Mouse (Mus musculus) ES-CJ7 (cell line): ENCODE data around the gene Gpr137.
A peak's percentile ranks its signal among the peaks of the same experiment; 100 is the strongest.

Source experiments
- DNase-seq: peaks from one replicate; pipeline ENCODE4 v3.0.0; 2011; ENCODE audit warnings: low read depth, low spot score

Gpr137 gene

DNA sequence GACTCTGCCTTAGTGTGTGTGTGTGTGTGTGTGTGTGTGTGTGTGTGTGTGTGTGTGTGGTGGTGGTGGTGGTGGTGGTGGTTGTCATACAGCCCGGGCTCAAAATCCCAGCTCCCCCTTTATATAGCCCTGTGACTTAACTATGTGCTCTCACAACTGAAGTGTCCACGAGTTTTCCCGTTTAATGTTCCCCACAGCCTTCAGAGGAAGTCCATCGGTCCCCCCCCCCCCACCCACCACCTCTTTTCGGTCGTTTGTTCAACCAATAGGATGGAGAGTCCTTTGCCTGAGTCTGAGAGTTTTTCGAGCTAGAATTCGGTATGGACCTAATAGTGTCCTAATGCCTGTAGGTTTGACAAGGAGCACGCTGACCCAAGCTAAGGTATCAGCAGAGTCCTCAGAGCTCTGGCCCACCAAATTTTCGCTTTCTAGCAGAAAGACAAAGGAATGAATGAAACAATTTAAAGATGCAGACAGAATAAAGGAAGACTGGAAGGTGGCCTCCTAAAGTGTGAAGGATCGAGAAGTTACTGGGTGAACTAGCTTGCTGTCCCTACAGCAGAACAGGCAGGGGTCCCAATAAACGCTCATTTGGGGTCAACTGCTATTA, 31.4 kb upstream of the Gpr137 start:
- DNase-seq = no peak

DNA sequence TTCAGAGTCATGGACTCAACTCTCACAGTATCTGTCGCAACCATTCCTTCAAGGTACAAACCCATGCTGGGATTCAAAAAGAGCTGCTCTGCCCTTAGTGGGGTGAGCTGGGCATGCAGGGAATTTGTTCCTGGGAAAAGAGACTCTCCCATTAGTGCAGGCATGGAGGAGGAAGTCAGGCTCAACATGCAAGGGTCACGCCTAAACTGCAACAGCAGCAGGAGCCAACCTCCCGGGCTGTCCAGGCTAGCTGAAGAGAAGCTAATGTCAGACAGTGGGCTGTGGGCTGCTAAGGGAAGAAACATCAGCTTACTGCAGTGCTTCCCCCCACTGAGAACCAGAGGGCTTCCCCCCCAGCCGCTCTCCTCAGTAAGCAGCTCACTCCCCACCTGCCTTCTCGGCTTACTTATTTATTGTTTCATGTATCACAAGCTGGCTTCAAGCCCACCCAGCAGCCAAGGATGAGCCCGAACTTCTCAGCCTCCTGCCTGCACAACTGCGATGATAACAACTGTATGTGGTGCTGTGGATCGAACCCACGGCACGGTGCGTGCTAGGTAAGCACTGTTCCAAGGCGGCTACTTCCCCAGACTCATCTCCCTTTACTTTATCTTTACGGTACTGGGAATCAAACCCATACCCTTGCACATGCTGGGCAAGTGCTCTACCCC, 30.1 kb upstream of the Gpr137 start:
- no peak for DNase-seq

DNA sequence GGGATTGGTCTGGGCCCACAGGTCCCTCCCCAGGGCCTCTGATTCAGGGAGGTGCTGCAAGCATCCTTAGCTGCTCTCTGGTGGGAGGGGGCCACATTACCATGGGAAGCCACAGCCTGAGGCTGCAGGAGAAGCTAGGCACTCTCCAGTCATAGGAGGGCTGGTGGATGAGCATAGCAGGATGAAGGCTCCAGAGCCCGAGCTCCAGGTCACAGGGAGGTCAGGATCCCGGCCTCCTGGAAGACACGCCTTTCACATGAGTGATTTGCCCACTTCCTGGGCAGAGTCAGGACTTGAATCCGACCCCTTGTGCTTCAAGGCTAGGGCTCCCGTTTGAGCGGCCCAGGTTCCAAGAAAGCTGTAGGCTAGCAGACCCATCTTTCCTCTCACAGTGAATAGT, 29.4 kb upstream of the Gpr137 start:
- DNase-seq = peak; percentile 76

DNA sequence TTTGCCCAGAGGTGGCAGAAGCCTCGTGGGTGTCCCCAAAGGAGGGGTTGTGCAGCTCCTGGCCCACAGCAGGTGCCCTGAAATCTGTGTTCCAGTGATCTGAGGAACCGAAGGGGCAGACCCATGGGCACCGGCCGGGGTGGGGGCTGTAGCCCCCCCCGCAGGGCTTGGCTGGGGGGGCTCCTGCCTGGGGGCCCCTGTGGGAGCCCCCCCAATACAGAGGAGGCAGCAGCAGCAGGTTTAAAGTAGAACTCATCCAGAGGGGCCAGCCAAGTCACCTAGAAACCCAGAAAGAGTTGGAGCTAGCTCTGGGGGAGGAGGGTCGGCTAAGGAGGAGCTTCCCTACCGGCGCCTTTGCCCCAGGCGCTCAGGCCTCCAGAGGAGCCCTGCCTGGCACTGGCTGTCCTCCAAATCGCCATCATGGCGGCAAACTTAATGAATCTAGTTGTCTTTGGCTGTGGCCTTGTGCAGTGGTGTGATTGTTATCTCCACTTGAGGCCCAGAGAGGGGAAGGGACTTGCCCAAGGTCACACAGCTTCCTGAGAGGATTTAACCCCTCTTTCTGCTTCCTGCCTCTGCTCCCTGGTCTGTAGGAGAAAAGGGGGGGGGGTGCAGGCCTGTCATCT, 28.3 kb upstream of the Gpr137 start:
- DNase-seq = peak; percentile 52

DNA sequence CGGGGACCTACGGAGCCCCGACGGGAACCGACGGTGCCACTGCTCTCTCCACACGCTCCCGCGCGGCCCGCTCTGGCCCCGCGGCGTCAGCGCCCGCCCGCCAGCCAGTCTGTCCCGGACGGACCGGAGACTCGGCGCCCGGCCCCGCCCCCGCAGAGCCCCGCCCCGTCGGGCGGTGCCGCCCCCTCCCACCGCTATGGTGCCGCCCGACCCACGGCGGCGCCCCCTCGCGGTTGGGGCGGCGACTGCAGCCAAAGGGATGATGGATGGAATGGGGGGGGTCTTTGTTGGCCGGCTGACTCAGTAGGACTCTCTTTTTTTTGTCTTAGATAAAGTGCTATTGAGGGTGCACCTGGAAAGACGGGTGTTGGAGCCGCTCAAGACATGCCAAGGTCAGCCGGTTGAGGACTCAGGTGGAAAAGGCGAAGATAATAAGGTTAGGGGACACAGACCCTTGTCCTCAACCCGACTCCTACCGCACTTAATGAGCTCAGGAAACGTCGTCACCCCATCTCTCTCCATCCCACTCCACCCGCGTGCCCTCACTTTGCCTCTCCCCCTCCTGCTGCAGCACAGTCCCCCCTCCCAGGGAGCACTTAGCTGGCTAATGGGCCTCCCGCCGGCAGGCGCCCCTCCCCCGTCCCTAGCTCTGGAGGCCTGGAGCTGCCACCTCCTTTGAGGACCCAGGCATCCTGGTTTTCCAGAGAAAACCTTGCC, 27.5 kb upstream of the Gpr137 start:
- peak; percentile 82 for DNase-seq

DNA sequence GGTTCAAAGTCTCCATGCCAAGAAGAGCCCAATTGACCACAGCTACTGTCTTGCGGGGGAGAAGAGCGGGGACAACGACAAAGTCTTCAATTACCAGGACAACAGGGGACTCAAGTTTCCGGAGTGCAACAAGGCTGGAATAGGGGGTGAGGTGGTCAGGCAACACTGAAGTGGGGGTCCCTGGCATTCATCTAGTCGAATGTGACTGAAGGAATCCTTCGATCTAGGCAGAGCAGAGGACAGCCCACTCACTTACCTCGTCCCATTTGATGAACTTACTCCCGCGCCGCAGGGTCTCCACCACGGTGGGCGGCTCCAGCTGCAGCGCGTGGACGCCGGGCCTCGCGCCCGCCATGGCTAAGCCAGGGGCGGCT, 27.0 kb upstream of the Gpr137 start:
- no peak for DNase-seq

DNA sequence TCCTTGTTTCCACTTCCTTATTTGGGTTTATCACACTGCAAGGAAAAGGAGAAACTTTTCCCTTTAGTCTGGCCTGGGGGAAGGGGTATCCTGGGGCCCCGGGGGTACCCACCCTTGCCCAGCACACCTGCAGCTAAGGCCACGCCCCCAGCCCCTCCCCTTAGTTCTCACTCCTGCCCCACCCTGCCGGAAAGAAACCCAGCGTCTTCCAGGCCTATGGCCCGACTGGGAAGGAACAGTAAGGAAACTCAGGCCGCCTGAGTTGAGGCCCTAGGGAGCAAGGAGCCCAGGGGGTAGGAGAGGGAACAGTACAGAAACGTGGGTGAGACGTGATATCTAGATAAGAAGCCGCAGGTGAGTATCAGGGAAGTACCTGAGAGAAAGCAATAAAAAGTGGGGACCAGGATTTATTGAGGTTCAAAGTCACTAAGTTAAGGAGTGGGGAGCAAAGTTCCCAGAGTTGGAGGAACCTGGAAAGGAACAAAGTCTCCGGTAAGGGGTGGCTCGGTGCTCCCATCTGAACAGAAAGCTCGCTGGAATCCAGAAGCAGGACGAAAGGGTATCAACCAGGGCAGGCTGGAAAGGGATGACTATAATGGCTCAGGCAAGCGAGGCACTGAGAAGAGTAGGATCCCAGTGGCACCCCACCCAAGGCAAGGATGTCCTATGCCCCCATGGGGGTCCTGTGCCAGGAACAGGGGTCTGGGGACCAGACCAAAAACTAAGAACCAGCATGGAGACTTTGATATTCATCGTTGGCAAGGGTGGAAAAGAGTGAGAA, 26.4 kb upstream of the Gpr137 start:
- peak; percentile 76 for DNase-seq

DNA sequence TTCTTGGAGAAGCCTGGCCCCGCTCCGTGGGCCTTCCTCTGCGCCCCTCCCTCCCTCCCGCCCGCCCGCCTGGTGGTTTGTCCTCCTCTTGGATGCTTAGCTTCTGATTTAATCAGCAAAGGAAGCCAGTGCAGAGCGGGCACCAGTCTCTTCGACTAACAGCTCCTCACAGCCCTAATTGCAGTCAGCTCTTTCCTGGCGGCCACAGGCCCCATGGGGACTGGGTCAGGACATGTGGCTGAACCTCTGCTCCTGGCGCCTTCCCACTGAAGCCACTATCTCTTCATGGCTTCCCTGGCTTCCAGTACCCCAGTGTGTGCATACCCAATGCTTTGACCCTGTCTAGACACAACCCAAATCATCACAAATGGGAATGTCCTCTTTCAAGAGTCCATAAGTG, 14.2 kb upstream of the Gpr137 start:
- no peak for DNase-seq

DNA sequence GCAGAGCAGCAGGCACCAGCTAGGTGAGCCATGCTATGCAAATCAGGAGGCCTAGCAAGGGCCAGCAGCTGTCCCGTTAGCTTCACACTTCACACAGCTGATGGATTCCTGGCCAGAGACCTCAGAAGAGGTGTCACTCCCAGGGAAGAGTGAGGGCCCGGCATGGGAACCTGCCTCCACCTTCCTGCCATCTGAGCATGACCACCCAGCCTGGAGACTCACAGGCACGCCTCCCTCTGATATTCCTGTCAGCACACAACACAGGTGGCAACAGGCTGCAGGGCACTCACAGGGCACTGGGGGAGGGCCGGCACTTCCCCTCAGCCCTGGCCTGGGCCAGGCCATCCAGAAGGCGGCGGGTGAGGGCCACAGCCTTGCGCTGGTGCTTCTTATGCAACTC, 13.1 kb upstream of the Gpr137 start:
- no peak for DNase-seq

DNA sequence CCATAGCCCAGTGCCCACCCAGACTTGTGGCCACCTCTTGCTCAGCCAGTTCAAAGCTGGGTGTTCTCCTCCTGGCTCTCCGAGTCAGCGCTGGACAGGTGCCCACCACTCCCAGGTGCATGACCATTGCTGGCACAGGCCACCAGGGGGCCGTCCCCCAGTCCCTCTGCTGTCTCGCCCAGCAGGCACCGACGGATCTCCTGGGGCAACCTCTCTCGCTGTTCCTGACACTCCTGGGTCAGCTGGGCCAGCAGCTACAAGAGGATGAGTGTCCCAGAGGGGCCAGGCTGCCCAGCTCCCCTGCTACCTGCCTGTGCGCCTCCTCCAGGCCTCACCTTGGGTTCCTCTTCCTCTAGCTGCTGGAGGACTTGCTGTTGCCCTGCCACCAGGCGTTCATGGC, 11.8 kb upstream of the Gpr137 start:
- DNase-seq = no peak

DNA sequence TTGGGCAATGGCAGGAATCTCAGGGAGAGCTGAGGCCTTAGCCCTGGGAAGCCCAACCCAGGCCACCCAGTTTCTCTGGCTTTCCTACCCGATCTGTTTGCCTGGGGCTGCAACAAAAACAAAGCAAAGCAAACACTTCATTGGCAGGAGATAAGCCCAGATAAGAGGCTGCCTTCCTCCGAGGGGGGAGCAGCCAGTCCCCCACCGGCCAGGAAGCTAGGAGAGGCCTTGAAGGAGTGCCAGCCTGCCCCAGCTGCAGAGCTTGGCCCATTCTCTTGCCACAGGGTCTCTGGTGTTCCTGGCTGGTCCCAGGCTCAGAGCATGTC, 10.4 kb upstream of the Gpr137 start:
- DNase-seq = no peak

DNA sequence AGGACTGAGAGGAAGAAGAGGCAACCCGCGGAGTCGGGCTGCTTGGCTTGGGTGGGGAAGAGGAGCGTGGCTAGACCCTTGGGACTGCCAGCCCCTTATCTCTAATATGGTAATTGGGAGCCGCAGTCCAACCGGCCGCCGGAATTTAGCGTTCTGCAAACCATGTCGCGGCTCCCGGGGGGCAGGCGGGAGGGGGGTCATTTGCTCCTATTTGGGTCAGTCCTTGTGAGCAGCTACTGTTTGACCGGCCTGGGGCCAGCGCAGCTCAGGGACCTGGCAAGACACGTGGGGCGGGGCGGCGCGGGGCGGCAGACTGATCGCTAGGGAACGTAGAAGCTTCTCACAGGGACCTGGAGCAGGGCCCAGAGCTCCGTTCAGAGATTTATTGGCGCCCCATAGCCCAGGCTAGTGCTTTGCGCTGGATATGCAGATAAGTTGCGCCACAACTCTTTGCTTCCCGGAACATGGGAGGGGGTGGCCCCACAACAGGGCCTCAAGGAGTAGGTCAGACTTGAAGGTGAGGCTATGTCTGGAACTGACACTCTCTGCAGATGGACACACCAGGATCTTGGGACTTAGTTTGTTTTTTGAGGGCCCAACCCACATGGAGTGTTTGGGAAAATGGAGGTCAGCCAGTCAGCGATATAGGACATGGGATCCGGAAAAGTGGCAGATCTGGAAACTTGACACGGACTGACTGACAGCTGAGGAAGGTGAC, 9.9 kb upstream of the Gpr137 start:
- DNase-seq = no peak

DNA sequence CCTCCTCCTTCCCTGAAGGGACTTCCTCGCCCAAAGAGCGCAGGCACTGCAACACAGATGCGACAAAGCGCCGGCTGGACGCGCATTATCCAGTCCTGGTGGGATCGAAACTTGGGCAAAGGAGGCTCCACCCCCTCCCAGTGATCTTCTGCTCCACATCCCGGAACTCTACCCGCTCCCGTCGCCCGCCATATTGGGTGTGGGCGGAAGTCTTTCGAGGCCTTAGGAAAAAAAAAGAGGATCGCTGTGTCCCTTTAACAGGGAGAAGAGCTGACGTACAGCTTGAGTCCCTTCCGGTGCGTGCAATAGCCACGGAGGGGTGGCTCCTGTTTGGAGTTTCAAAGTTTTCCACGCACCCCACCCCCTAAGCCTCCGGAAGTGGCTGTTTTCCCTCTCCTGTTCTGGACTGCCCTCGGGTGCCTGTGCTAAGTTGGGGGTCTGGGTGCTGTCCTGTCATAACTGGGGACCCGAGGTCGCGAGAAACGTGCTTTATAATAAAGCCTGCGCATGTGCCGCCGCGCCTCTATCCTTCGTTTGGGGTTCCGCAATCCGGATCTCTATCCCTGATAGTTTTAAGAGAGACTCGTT, 9.2 kb upstream of the Gpr137 start:
- DNase-seq = peak; percentile 92

DNA sequence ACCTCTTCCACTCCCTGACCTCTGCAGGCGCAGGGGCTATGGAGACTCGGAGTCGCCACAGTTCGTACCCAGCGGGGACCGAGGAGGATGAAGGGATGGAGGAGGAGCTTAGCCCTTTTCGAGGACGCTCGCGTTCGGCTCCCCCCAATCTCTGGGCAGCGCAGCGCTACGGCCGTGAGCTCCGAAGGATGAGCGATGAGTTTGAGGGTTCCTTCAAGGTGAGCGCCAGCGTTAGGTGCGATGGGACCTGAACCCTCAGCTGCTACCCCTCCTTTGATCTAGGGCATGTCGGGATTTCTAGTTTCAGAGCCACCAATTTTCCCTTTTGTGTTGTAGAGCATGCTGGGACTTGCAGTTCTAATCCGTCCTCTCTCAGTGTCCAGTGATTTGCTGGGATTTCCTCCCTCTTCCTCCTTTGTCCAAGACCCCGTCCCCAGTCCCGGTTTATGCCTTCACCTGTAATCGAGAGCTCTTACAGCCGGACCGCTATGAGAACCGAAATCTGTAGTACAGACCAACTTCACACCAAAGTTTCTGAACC, 8.4 kb upstream of the Gpr137 start:
- DNase-seq = peak; percentile 77

DNA sequence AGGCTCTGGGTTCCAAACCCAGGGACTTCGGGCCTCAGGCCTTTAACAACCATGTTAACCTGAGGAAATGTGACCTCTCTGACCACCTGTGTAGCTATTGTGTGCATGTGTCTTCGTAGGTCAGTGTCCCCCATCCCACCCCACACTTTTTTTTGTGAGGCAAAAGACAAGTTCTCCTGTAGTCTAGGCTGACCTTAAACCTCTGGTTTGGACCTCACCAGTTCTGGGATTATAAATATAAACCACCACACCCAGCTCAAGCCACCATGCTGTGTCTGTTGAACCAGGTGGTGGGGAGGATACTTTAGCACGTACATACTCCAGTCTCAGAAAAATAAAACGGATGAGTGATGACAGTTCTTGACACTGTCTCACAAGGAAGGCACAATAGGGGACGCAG, 7.7 kb upstream of the Gpr137 start:
- no peak for DNase-seq

DNA sequence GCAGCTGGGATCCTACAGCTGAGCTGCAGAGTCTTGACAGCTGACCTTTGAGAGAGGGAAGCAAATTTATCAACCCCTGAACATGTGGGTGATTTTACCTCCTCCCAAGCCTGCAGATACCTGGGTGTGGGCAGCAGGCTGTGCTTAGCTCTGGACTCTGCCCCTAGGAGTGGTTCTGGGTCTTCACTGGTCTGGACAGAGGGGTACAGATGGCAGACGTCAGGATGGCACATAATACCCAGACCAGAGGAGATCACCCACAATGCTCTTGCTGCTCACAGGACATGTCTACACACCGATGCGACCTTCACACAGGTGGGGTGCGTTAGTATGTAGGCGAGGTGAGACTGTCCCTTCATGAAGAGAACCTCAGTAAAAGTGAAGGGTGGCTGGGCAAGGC, 7.3 kb upstream of the Gpr137 start:
- DNase-seq = no peak

DNA sequence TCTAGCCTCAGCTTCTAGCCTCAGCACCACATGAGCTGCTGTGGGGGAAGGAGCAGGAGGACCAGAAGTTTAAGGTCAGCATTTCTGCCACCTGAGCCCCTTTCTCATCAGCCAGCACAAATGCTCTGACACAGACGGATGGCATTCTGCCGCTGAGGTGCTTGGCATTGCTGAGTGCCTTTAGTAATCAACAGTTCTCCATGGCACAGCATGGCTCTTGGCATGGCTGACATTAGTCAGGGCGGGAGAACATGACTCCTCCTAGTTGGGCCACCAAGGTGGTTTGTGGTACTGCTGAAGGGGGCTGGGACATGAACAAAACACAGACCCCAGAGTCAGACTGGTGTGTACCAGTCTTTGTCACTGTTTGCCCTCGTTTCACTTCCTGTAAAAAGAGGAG, 5.9 kb upstream of the Gpr137 start:
- no peak for DNase-seq

DNA sequence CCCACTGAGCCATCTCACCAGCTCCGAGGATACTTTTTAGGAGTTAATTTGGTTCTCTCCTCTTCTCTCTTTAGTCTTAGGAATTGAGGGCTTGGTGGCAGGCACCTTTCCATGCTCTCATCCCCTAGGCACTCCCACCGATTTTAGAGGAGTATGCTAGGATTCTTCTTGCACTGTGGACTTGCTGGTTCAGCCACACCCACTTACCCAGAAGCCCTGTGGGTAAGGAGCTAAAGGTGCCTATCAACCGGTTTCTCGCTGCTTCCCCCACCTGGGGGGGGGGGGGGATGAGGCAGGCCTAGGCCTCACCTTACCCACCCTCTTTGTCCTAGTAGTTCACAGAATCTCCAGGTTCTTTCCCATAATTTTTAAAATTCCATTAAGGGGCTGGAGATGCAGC, 5.5 kb upstream of the Gpr137 start:
- peak; percentile 62 for DNase-seq

DNA sequence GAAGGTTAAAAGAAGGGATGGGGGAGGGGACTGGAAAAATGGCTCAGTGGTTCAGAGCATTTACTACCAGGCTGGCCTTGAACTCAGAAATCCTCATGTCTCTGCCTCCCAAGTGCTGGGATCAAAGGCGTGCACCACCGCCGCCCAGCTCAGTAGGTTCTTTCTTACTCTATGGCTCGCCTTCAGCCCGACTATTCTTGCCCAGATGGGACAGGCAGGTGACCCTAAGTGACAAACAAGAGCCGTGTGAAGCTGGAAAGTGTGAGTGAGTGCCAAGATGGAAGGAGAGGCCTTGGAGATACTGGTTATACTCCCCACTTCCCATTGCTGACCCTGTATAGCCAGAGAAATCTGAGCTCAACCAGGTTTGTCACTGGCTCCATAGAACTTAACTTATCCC, 1.4 kb upstream of the Gpr137 start:
- no peak for DNase-seq

DNA sequence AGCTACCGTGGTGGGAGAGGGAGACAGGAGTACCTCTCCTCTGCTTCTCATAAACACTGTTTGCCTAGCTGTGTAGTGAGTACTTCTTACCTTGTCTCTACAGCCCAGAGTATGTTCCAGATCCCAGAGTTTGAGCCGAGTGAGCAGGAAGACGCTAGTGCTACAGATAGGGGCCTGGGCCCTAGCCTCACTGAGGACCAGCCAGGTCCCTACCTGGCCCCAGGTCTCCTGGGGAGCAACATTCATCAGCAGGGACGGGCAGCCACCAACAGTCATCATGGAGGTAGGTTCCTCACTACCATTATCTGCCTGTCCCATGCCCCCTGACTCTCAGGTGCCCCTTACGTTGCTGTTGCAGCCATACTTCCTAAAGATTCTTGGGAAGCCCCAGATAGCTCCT, 484 bp upstream of the Gpr137 start:
- no peak for DNase-seq
